Comparison of ENCODE assay signal across 10 mouse cellular contexts in genomic region chr6:99191636-99192137, GRCm38 (mm10).
DNase-seq lines count a peak whose midpoint lies in the region; ATAC-seq and TF ChIP-seq lines count a peak whose summit lies in the region.
"Had no signal": no experiment of that assay in that cellular context is flagged by ENCODE, and none has a peak within 500 bp of the region (broad histone marks: within the 10 kb centered on the region; RNA-seq: fewer than 3 reads in every experiment).

No protein-coding gene starts in this region.

- 62% methylated on average over 8 of the region's 8 CpGs for WGBS in kidney, embryonic 14.5 days
- 29% methylated on average over 8 of the region's 8 CpGs for WGBS in forebrain, embryonic 13.5 days
- 53% methylated on average over 8 of the region's 8 CpGs for whole genome bisulfite sequencing in midbrain, embryonic 12.5 days

- peak in 1 of 2 experiments; percentile 74; a peak in 2 of 4 replicates for TF ChIP-seq CTCF in CH12.LX (conservative IDR thresholded peaks at IDR 0.05 in 1 of 2, IDR thresholded peaks at IDR 0.05 in 1 of 2; ENCODE audit: low read depth in 2 of 2, low read length in 2 of 2)

- H3K36me3 ChIP-seq in kidney, embryonic 14.5 days (ENCODE audit: control insufficient read depth, insufficient read depth, low read length): no peaks in the 10 kb centered on the region
- H3K36me3 ChIP-seq in CH12.LX (replicated peaks in 1 of 2; ENCODE audit: control insufficient read depth in 1 of 2, insufficient read depth in 1 of 2, low read length in 1 of 2): peaks cover 11 to 18% of the 10 kb centered on the region in 2 experiments
- H3K36me3 ChIP-seq in forebrain, embryonic 13.5 days (ENCODE audit: poor library complexity, severe bottlenecking): no peaks in the 10 kb centered on the region
- no peaks in the 10 kb centered on the region for H3K36me3 ChIP-seq in midbrain, embryonic 12.5 days
- H3K36me3 ChIP-seq: limb, embryonic 12.5 days had no signal

- no peak overlapping the region for H3K27ac ChIP-seq in kidney, embryonic 14.5 days (ENCODE audit: low read depth, low read length)
- H3K27ac ChIP-seq in CH12.LX (ENCODE audit: insufficient read depth, low read depth): peak overlapping the region; percentile 95
- 0 out of 2 replicates have a peak overlapping the region, but pooled peaks have one; percentile 31 for H3K27ac ChIP-seq in forebrain, embryonic 13.5 days
- H3K27ac ChIP-seq in midbrain, embryonic 12.5 days (replicated peaks): no peak overlapping the region
- H3K27ac ChIP-seq: limb, embryonic 12.5 days had no signal

- in situ Hi-C loops in CH12.LX (cut with MboI; ENCODE audit: low pct_ligation_motif_present, low pct_unique_long_range_greater_than_20kb, low sequenced_read_pairs): loop anchor here (10.0 kb wide), 1 partner anchor 193 kb away; no protein-coding TSS in a partner anchor

- 0 out of 2 replicates have a peak, but pooled peaks have one; percentile 49 for ATAC-seq in kidney, embryonic 14.5 days (ENCODE audit: low FRiP score, low TSS enrichment)
- peak; percentile 34 for ATAC-seq in forebrain, embryonic 13.5 days
- ATAC-seq in midbrain, embryonic 12.5 days (ENCODE audit: low FRiP score, low read depth): 0 out of 2 replicates have a peak, but pooled peaks have one; percentile 24
- ATAC-seq in monocyte, adult 5-6 weeks (replicated peaks; ENCODE audit: insufficient number of reproducible peaks, low FRiP score, low TSS enrichment, poor library complexity, severe bottlenecking): no peak; the same call in 1 of the 2 replicates

- peaks cover 35% of the 10 kb centered on the region for H3K79me2 ChIP-seq in CH12.LX (replicated peaks; ENCODE audit: control insufficient read depth, extremely low read depth, insufficient read depth, poor library complexity, severe bottlenecking)

- no peak overlapping the region for H3K4me2 ChIP-seq in kidney, embryonic 14.5 days (replicated peaks; ENCODE audit: low read depth, low read length)
- H3K4me2 ChIP-seq in CH12.LX (ENCODE audit: insufficient read depth, low read depth, poor library complexity, severe bottlenecking): peak overlapping the region; percentile 99
- peak overlapping the region; percentile 51 for H3K4me2 ChIP-seq in forebrain, embryonic 13.5 days
- no peak overlapping the region for H3K4me2 ChIP-seq in midbrain, embryonic 12.5 days (replicated peaks)
- H3K4me2 ChIP-seq: limb, embryonic 12.5 days had no signal

- TF ChIP-seq POLR2A in CH12.LX (IDR thresholded peaks at IDR 0.05; ENCODE audit: low read depth, low read length): 0 out of 2 replicates have a peak, but pooled peaks have one; percentile 6

- H3K4me3 ChIP-seq in kidney, embryonic 14.5 days (ENCODE audit: low read length): no peak overlapping the region
- peak overlapping the region; percentile 57 to 80 (median 70) for H3K4me3 ChIP-seq in CH12.LX (replicated peaks in 1 of 3; ENCODE audit: low read depth in 2 of 3, low read length in 2 of 3, poor library complexity in 1 of 3)
- no peak overlapping the region; the same call in 1 of the 2 replicates for H3K4me3 ChIP-seq in forebrain, embryonic 13.5 days
- H3K4me3 ChIP-seq in midbrain, embryonic 12.5 days: no peak overlapping the region
- H3K4me3 ChIP-seq: limb, embryonic 12.5 days had no signal

- no peak for DNase-seq in kidney, postnatal 14 days
- peak; percentile 83 for DNase-seq in CH12.LX (ENCODE audit: extremely low read depth)
- no peak for DNase-seq in layer of hippocampus, adult 8-10 months (ENCODE audit: low spot score in 2 of 2)
- no peak for DNase-seq in embryo, embryonic 10 days (ENCODE audit: low spot score)
- DNase-seq: thymus, adult 18-20 months had no signal

- dilution Hi-C loops in CH12.LX (cut with MboI; ENCODE audit: extremely low pct_ligation_motif_present, extremely low pct_unique_long_range_greater_than_20kb, low sequenced_read_pairs): no loop called here

- no peak overlapping the region for H3K9ac ChIP-seq in kidney, embryonic 14.5 days (ENCODE audit: low read depth, low read length)
- H3K9ac ChIP-seq in CH12.LX (ENCODE audit: insufficient read depth, low read depth): peak overlapping the region; percentile 77
- peak overlapping the region; percentile 34; the same call in 1 of the 2 replicates for H3K9ac ChIP-seq in forebrain, embryonic 13.5 days
- H3K9ac ChIP-seq in midbrain, embryonic 12.5 days (replicated peaks): no peak overlapping the region; the same call in 1 of the 2 replicates
- H3K9ac ChIP-seq: limb, embryonic 12.5 days had no signal

- TF ChIP-seq EP300 in CH12.LX (IDR thresholded peaks at IDR 0.05; ENCODE audit: low read length): no peak

- peaks cover 13% of the 10 kb centered on the region; the same call in 1 of the 2 replicates for H3K4me1 ChIP-seq in kidney, embryonic 14.5 days (ENCODE audit: control insufficient read depth, insufficient read depth, low read length)
- H3K4me1 ChIP-seq in CH12.LX (ENCODE audit: control insufficient read depth in 1 of 2, insufficient read depth in 2 of 2): peaks cover 14 to 55% of the 10 kb centered on the region in 2 experiments
- H3K4me1 ChIP-seq in forebrain, embryonic 13.5 days: peaks cover 55% of the 10 kb centered on the region
- peaks cover 34% of the 10 kb centered on the region for H3K4me1 ChIP-seq in midbrain, embryonic 12.5 days

- TF ChIP-seq RAD21 in CH12.LX (IDR thresholded peaks at IDR 0.05; ENCODE audit: low read depth, low read length): peak; percentile 79

- H3K27me3 ChIP-seq in kidney, embryonic 14.5 days (ENCODE audit: control insufficient read depth, insufficient read depth, low read length): no peaks in the 10 kb centered on the region
- no peaks in the 10 kb centered on the region for H3K27me3 ChIP-seq in CH12.LX (replicated peaks)
- H3K27me3 ChIP-seq in forebrain, embryonic 13.5 days: no peaks in the 10 kb centered on the region
- H3K27me3 ChIP-seq in midbrain, embryonic 12.5 days: peaks cover 5% of the 10 kb centered on the region; the same call in 1 of the 2 replicates
- H3K27me3 ChIP-seq: limb, embryonic 12.5 days had no signal

- no peaks in the 10 kb centered on the region for H3K9me3 ChIP-seq in kidney, embryonic 14.5 days (ENCODE audit: control insufficient read depth, low read length)
- H3K9me3 ChIP-seq in CH12.LX (replicated peaks; ENCODE audit: low read length): no peaks in the 10 kb centered on the region
- H3K9me3 ChIP-seq in forebrain, embryonic 13.5 days (replicated peaks): no peaks in the 10 kb centered on the region
- no peaks in the 10 kb centered on the region for H3K9me3 ChIP-seq in midbrain, embryonic 12.5 days
- H3K9me3 ChIP-seq: limb, embryonic 12.5 days had no signal

TF ChIP-seq in CH12.LX, 34 proteins besides CTCF, POLR2A, EP300 and RAD21 (continues in another document):
- TF ChIP-seq USF2 (conservative IDR thresholded peaks at IDR 0.05; ENCODE audit: low read depth, low read length) (no peak), ELF1 (IDR thresholded peaks at IDR 0.05; ENCODE audit: low read depth, low read length) (no peak), PAX5 (IDR thresholded peaks at IDR 0.05; ENCODE audit: low read length) (no peak), HCFC1 (IDR thresholded peaks at IDR 0.05; ENCODE audit: low read depth, low read length) (peak; percentile 14; the same call in 1 of the 2 replicates), NRF1 (IDR thresholded peaks at IDR 0.05; ENCODE audit: low read depth, low read length) (0 out of 2 replicates have a peak, but pooled peaks have one; percentile 21), JUN (IDR thresholded peaks at IDR 0.05; ENCODE audit: insufficient read depth, low read depth, low read length) (no peak), ZNF384 (IDR thresholded peaks at IDR 0.05; ENCODE audit: low read depth, low read length) (no peak), ETS1 (conservative IDR thresholded peaks at IDR 0.05; ENCODE audit: low read depth, low read length) (no peak; the same call in 1 of the 2 replicates), MXI1 (IDR thresholded peaks at IDR 0.05; ENCODE audit: low read depth, low read length) (peak; percentile 83), KAT2A (IDR thresholded peaks at IDR 0.05; ENCODE audit: insufficient replicate concordance, low read length) (no peak), MAFK (IDR thresholded peaks at IDR 0.05; ENCODE audit: insufficient replicate concordance, low read length) (no peak), ZKSCAN1 (IDR thresholded peaks at IDR 0.05; ENCODE audit: borderline replicate concordance, low read depth, low read length) (no peak), SMC3 (IDR thresholded peaks at IDR 0.05; ENCODE audit: low read depth, low read length) (peak; percentile 86), CHD2 (IDR thresholded peaks at IDR 0.05; ENCODE audit: low read length) (no peak; the same call in 1 of the 2 replicates), UBTF (IDR thresholded peaks at IDR 0.05; ENCODE audit: low read depth, low read length) (no peak), USF1 (IDR thresholded peaks at IDR 0.05; ENCODE audit: low read depth, low read length) (no peak), MAX (IDR thresholded peaks at IDR 0.05; ENCODE audit: low read length) (0 out of 2 replicates have a peak, but pooled peaks have one; percentile 22), ZMIZ1 (IDR thresholded peaks at IDR 0.05; ENCODE audit: low read depth, low read length) (no peak), MAZ (IDR thresholded peaks at IDR 0.05; ENCODE audit: low read depth, low read length) (peak; percentile 61; the same call in 1 of the 2 replicates), ZC3H11A (IDR thresholded peaks at IDR 0.05; ENCODE audit: low read depth, low read length) (0 out of 2 replicates have a peak, but pooled peaks have one; percentile 17), POLR2AphosphoS2 (IDR thresholded peaks at IDR 0.05; ENCODE audit: low read depth, low read length) (no peak), NELFE (IDR thresholded peaks at IDR 0.05; ENCODE audit: low read depth, low read length) (0 out of 2 replicates have a peak, but pooled peaks have one; percentile 34), BHLHE40 (IDR thresholded peaks at IDR 0.05; ENCODE audit: low read depth, low read length) (peak; percentile 49), SIN3A (IDR thresholded peaks at IDR 0.05; ENCODE audit: low read length) (peak; percentile 72), GABPA (IDR thresholded peaks at IDR 0.05; ENCODE audit: insufficient replicate concordance, low read depth, low read length) (no peak), TBP (conservative IDR thresholded peaks at IDR 0.05; ENCODE audit: low read depth, low read length) (peak; percentile 58; the same call in 1 of the 2 replicates), IRF4 (IDR thresholded peaks at IDR 0.05; ENCODE audit: low read depth, low read length) (no peak), RCOR1 (conservative IDR thresholded peaks at IDR 0.05; ENCODE audit: low read depth, low read length) (no peak), E2F4 (IDR thresholded peaks at IDR 0.05; ENCODE audit: insufficient replicate concordance, low read depth, low read length) (no peak), TCF12 (IDR thresholded peaks at IDR 0.05; ENCODE audit: low read depth, low read length) (peak; percentile 48; the same call in 1 of the 2 replicates), CHD1 (IDR thresholded peaks at IDR 0.05; ENCODE audit: low read depth, low read length) (no peak; the same call in none of the 2 replicates)

Comparison
In these comparisons a context has a peak if more than half of its experiments do, and no peak if none do; other contexts are left out.
1. H3K27ac ChIP-seq: peak in CH12.LX (single experiment) and forebrain, embryonic 13.5 days (single experiment); none in kidney, embryonic 14.5 days (single experiment) and midbrain, embryonic 12.5 days (single experiment).
2. H3K4me2 ChIP-seq: peak in CH12.LX (single experiment) and forebrain, embryonic 13.5 days (single experiment); none in kidney, embryonic 14.5 days (single experiment) and midbrain, embryonic 12.5 days (single experiment).
3. H3K4me3 ChIP-seq: peak in CH12.LX (3 of 3); none in kidney, embryonic 14.5 days (single experiment), forebrain, embryonic 13.5 days (single experiment) and midbrain, embryonic 12.5 days (single experiment).
4. H3K9ac ChIP-seq: peak in CH12.LX (single experiment) and forebrain, embryonic 13.5 days (single experiment); none in kidney, embryonic 14.5 days (single experiment) and midbrain, embryonic 12.5 days (single experiment).